Mouse (Mus musculus): ENCODE results near the gene Fars2.

- TF ChIP-seq GATA1 (IDR thresholded peaks at IDR 0.05; ENCODE audit: borderline replicate concordance, low read length) = no peak
- no peak for TF ChIP-seq CTCF (IDR thresholded peaks at IDR 0.05; ENCODE audit: low read depth, low read length)
Measured at GRCm38 (mm10) chr13:36267399-36267798, 150.2 kb downstream of the Fars2 start.
